Mouse (Mus musculus) liver, embryonic 15.5 days (tissue): ENCODE data around the gene Tex50. TPM values are rescaled to one million over a fixed set of nuclear protein-coding genes. Genes with fewer than 3 reads are reported as not detected.

Experiments used
- ATAC-seq: fragments of 200-750 bp; cut with Nextera tagmentation; 2 replicates; pipeline ENCODE4 v1.8.0; 2017; ENCODE audit warnings: moderate number of reproducible peaks, mild to moderate bottlenecking, moderate library complexity; ENCODE audit not compliant: insufficient read depth
- H3K27ac ChIP-seq: fragments of 300-500 bp; sonication (generic); replicated peaks from 2 replicates; pipeline ENCODE4 v1.5.1; 2015; ENCODE audit warnings: mild to moderate bottlenecking, inconsistent platforms
- H3K27me3 ChIP-seq: fragments of 300-500 bp; sonication (generic); 2 replicates; pipeline ENCODE4 v1.6.1; 2015; ENCODE audit warnings: mild to moderate bottlenecking, inconsistent platforms
- H3K36me3 ChIP-seq: fragments of 300-500 bp; sonication (generic); replicated peaks from 2 replicates; pipeline ENCODE4 v1.6.1; 2015; ENCODE audit warnings: moderate library complexity, mild to moderate bottlenecking, inconsistent platforms
- H3K4me1 ChIP-seq: fragments of 300-500 bp; sonication (generic); replicated peaks from 2 replicates; pipeline ENCODE4 v1.6.1; 2015; ENCODE audit warnings: inconsistent platforms
- H3K4me2 ChIP-seq: fragments of 300-500 bp; sonication (generic); 2 replicates; pipeline ENCODE4 v1.6.1; 2015; ENCODE audit warnings: moderate library complexity, mild to moderate bottlenecking, inconsistent platforms
- H3K4me3 ChIP-seq: fragments of 300-500 bp; sonication (generic); replicated peaks from 2 replicates; pipeline ENCODE4 v1.5.1; 2015; ENCODE audit warnings: mild to moderate bottlenecking, inconsistent platforms
- H3K9ac ChIP-seq: fragments of 300-500 bp; sonication (generic); 2 replicates; pipeline ENCODE4 v1.6.1; 2015; ENCODE audit warnings: moderate library complexity, mild to moderate bottlenecking, inconsistent platforms
- H3K9me3 ChIP-seq: fragments of 300-500 bp; sonication (generic); replicated peaks from 2 replicates; pipeline ENCODE4 v1.6.1; 2016; ENCODE audit warnings: inconsistent platforms
- WGBS: fragments of 180-500 bp; shearing (Covaris S2); methylation state at CpG from one replicate; pipeline ENCODE4 v1.1.7; 2015; ENCODE audit warnings: mixed read lengths; ENCODE audit not compliant: insufficient replicate concordance; 5-methylcytosine and 5-hydroxymethylcytosine counted together
- polyA plus RNA-seq: library from polyadenylated mRNA; unstranded; fragments of >200 nt; fragmentation: Nextera tagmentation; extraction: Ambion mirVana; gene quantifications from 2 replicates; pipeline ENCODE4 v1.2.1, GENCODE M21; 2015

The Tex50 gene
- polyA plus RNA-seq, 1 experiment from 2014 or later, result not detected

DNA sequence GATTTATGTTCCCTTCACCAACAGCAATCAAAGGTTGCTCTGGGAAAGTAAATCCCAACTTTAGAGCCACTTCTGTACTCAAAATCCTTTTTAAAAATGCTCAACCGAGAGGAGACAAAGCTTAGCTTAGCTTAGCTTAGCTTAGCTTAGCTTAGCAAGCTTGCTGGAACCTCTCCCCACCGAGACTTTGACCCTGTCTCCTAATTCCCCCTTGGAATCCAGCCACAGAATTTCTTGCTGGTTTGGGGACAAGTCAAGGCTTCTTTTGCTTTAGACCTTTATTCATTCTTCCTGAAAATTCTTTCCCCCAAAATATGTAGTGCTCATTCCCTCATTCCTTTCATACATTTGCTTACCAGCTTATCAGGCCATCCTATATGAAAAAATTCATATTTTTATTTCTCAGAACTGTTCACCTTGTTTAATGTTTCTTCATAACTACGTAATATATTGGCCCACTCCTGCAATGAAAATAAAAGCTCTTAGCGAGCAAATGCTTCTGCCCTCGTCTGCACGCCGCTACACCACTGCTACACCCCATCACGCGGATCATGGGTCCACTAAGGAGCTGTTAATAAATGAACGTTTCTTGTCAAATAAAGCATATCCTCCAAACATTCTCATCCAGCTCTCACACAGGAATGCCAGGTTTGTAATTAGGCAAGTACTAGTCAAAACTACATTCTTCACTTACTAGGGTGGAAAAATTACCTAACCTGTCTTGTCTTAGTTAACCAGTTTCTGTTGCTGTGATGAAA is 36.3 kb downstream of the Tex50 start:
- WGBS, result 80% methylated on average over 10 of the region's 10 CpGs
- H3K4me2 ChIP-seq, result no peak overlapping the region
- no peak overlapping the region for H3K27ac ChIP-seq
- H3K4me3 ChIP-seq, result no peak overlapping the region
- 0 out of 2 replicates have a peak, but pooled peaks cover 5% of the 10 kb centered on the region for H3K4me1 ChIP-seq
- H3K36me3 ChIP-seq, result no peaks in the 10 kb centered on the region
- no peak for ATAC-seq
- no peaks in the 10 kb centered on the region for H3K9me3 ChIP-seq
- no peak overlapping the region for H3K9ac ChIP-seq
- no peaks in the 10 kb centered on the region for H3K27me3 ChIP-seq

DNA sequence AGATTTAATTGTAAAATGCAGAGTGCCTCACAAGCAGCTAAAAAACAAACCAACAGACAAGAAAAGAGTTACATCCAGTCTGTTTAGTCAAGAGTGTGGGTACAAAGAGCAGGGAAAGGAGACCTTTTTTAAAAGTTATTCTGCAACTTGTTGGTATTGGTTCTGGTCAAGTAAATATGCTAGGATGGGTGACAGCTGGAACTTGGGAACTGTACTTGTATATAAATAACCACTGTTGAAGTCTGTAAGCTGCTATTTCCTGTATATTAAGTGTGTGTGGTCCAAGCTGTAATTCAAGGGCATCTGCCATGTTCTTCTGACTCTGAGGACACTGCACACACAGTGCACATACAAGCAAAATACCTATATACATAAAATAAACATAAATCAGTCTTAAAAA is 44.5 kb downstream of the Tex50 start:
- no peak for ATAC-seq
- Histone ChIP-seq H3K9me3 (no peaks in the 10 kb centered on the region), H3K36me3 (peaks cover under 1% of the 10 kb centered on the region; the same call in 1 of the 2 replicates), H3K4me1 (0 out of 2 replicates have a peak, but pooled peaks cover 8% of the 10 kb centered on the region), H3K27me3 (no peaks in the 10 kb centered on the region), H3K27ac (no peak overlapping the region), H3K4me3 (no peak overlapping the region), H3K9ac (no peak overlapping the region), H3K4me2 (no peak overlapping the region)

DNA sequence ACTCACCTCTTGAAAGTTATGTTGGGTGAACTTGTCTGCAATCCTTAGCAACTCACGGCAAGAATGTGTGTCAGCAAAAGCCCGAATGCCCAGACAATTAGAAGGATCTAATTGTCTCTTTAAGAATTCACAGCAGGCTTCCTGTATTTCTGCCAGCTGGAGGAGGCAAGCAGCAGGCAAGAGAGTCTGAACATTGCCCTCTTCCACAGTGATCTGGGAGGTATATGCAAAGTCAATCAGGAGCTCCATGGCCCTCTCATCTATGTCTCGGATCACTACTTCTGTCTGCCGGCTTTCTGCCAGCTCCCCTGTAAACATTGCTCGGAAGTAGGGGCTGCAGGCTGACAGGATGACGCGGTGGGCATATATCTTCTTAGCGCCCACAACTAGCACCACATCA is 49.9 kb downstream of the Tex50 start:
- ATAC-seq, result no peak
- WGBS, result 84% methylated on average over 8 of the region's 8 CpGs
- H3K27ac ChIP-seq, result no peak overlapping the region
- peaks cover 17% of the 10 kb centered on the region for H3K36me3 ChIP-seq
- H3K4me3 ChIP-seq, result no peak overlapping the region
- H3K4me2 ChIP-seq, result no peak overlapping the region
- no peaks in the 10 kb centered on the region for H3K9me3 ChIP-seq
- no peak overlapping the region for H3K9ac ChIP-seq
- H3K4me1 ChIP-seq, result no peaks in the 10 kb centered on the region
- no peaks in the 10 kb centered on the region for H3K27me3 ChIP-seq

Other genes starting within 250 kb of the Tex50 start
- 916 and 1,075 TPM in 2 replicates for gene Serpinc1, start 180.7 kb downstream of the Tex50 start, polyA plus RNA-seq
- gene Zbtb37, start 124.5 kb downstream of the Tex50 start, polyA plus RNA-seq, result 1.3 and 2.0 TPM in 2 replicates
- 29.9 and 30.5 TPM in 2 replicates for gene Dars2, start 88.7 kb downstream of the Tex50 start, polyA plus RNA-seq
- 38.0 and 39.3 TPM in 2 replicates for gene Cenpl, start 88.6 kb downstream of the Tex50 start, polyA plus RNA-seq
- 4.5 and 5.4 TPM in 2 replicates for gene Klhl20, start 27.8 kb downstream of the Tex50 start, polyA plus RNA-seq
- gene Ankrd45, start 16.6 kb downstream of the Tex50 start, polyA plus RNA-seq, result 0.02 and 0.09 TPM in 2 replicates
- 354 and 355 TPM in 2 replicates for gene Prdx6, start 91.9 kb upstream of the Tex50 start, polyA plus RNA-seq
- gene Tnfsf4, start 236.1 kb upstream of the Tex50 start, polyA plus RNA-seq, result not detected in 2 replicates